Mouse (Mus musculus) hindbrain, embryonic 15.5 days (tissue): Measurements from ENCODE around the gene Lpin3. TPM values are rescaled to one million over a fixed set of nuclear protein-coding genes. Genes with fewer than 3 reads are reported as not detected.

ENCODE experiments used
- ATAC-seq: fragments of 200-750 bp; cut with Nextera tagmentation; 2 replicates; pipeline ENCODE4 v1.8.0; 2017; ENCODE audit warnings: low read depth, moderate number of reproducible peaks, moderate TSS enrichment; ENCODE audit not compliant: low FRiP score
- H3K27ac ChIP-seq: fragments of 300-500 bp; sonication (generic); replicated peaks from 2 replicates; pipeline ENCODE4 v1.5.1; 2015; ENCODE audit warnings: mild to moderate bottlenecking, inconsistent platforms
- H3K27me3 ChIP-seq: fragments of 300-500 bp; sonication (generic); 2 replicates; pipeline ENCODE4 v1.6.1; 2015; ENCODE audit warnings: control low read depth, inconsistent platforms
- H3K36me3 ChIP-seq: fragments of 300-500 bp; sonication (generic); 2 replicates; pipeline ENCODE4 v1.6.1; 2015; ENCODE audit warnings: control low read depth, inconsistent platforms
- H3K4me1 ChIP-seq: fragments of 300-500 bp; sonication (generic); replicated peaks from 2 replicates; pipeline ENCODE4 v1.6.1; 2015; ENCODE audit warnings: control low read depth, inconsistent platforms
- H3K4me2 ChIP-seq: fragments of 300-500 bp; sonication (generic); 2 replicates; pipeline ENCODE4 v1.6.1; 2015; ENCODE audit warnings: moderate library complexity, mild to moderate bottlenecking, inconsistent platforms
- H3K4me3 ChIP-seq: fragments of 300-500 bp; sonication (generic); 2 replicates; pipeline ENCODE4 v1.5.1; 2015; ENCODE audit warnings: mild to moderate bottlenecking, inconsistent platforms
- H3K9ac ChIP-seq: fragments of 300-500 bp; sonication (generic); 2 replicates; pipeline ENCODE4 v1.6.1; 2015; ENCODE audit warnings: inconsistent platforms
- H3K9me3 ChIP-seq: fragments of 300-500 bp; sonication (generic); 2 replicates; pipeline ENCODE4 v1.6.1; 2016; ENCODE audit warnings: control low read depth, inconsistent platforms
- WGBS: fragments of 180-500 bp; shearing (Covaris S2); methylation state at CpG from one replicate; pipeline ENCODE4 v1.1.7; 2015; 5-methylcytosine and 5-hydroxymethylcytosine counted together
- polyA plus RNA-seq: library from polyadenylated mRNA; unstranded; fragments of >200 nt; fragmentation: Nextera tagmentation; extraction: Ambion mirVana; gene quantifications from 2 replicates; pipeline ENCODE4 v1.2.1, GENCODE M21; 2015

Gene Lpin3
- polyA plus RNA-seq, 1 experiment from 2014 or later: 0.61 TPM

DNA sequence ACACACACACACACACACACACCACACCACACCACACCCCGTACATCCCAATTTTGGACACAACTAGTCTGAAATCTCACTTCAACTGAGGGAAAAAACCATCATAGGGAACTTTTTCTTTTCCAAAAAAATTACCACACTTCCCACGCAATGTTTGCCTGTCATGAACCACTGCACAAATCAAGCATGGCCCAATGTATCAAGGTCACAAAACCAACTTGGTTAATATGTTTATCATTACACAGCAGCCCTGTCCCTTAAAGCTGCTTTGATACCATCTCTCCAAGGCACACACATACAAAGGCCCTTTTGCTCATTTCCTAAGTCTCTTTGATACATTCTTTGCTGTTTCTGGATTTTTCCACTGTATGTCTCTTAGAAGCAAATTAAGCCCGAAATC lies 9.2 kb upstream of the Lpin3 start:
- H3K27me3 ChIP-seq: no peaks in the 10 kb centered on the region
- H3K36me3 ChIP-seq: no peaks in the 10 kb centered on the region
- H3K4me3 ChIP-seq: peak overlapping the region; percentile 27
- 0 out of 2 replicates have a peak overlapping the region, but pooled peaks have one; percentile 10 for H3K9ac ChIP-seq
- H3K4me2 ChIP-seq: peak overlapping the region; percentile 73
- no peaks in the 10 kb centered on the region for H3K9me3 ChIP-seq
- no peak for ATAC-seq
- 81% methylated on average over 3 of the region's 3 CpGs for WGBS
- peaks cover 17% of the 10 kb centered on the region for H3K4me1 ChIP-seq
- H3K27ac ChIP-seq: no peak overlapping the region

DNA sequence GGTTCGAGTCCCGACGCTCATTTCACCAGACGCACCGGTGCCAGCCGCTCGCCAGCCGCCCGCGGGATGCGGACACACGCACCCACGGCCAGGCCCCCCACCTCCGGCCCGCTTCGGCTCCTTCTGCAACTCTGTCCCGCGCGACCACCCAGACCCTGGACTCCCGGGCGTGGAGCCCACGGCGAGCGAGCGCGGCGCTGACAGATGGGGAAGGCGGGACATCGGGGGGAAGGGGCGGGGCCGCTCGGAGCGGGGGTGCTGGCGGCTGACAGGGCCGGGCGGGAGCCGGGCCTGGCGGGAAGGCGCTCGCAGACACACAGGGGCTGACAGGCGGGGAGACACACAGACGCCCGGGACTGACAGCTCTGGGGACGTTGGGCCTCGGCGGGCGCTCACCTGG lies 8.1 kb upstream of the Lpin3 start:
- WGBS: under 1% methylated on average over 39 of the region's 47 CpGs
- peak overlapping the region; percentile 79 for H3K4me3 ChIP-seq
- peak; percentile 90 for ATAC-seq
- H3K27ac ChIP-seq: peak overlapping the region; percentile 98
- no peaks in the 10 kb centered on the region for H3K9me3 ChIP-seq
- H3K4me1 ChIP-seq: peaks cover 17% of the 10 kb centered on the region
- H3K36me3 ChIP-seq: no peaks in the 10 kb centered on the region
- no peaks in the 10 kb centered on the region for H3K27me3 ChIP-seq
- H3K9ac ChIP-seq: peak overlapping the region; percentile 98
- peak overlapping the region; percentile 73 for H3K4me2 ChIP-seq

DNA sequence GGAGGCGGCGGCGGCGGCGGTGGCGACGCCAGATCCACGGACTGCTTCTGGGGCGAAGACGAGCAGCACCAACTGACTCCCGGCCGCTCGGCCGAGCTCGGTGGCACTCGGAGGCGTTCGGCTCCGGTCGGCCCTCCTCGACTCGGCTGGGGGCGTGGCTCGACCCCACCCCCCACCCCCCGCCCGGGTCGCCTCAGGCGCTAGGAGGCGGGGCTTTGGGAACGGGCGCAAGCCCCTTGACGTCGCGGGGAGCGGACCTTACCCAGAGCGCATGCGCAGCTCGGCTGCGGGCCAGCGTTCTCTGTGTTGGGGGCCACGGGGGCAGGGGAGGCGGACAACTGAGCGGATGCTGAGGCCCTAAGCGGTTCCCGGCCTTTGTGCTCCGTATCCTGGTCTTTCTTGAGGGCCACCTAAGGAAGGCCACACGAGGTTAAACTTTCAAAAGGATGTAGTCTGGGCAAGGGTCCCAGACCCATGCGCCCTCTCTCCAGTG lies 7.5 kb upstream of the Lpin3 start, which contains the start of gene Zhx3:
Zhx3 (minus strand) TSS at position 109 of the 493 bp plus-strand sequence.
- ATAC-seq: peak; percentile 98
- Histone ChIP-seq H3K36me3 (no peaks in the 10 kb centered on the region), H3K4me1 (peaks cover 17% of the 10 kb centered on the region), H3K27me3 (no peaks in the 10 kb centered on the region), H3K4me3 (peak within 1 kb of the TSS; percentile 79), H3K27ac (peak within 1 kb of the TSS; percentile 98), H3K9ac (peak within 1 kb of the TSS; percentile 98), H3K4me2 (peak within 1 kb of the TSS; percentile 73), H3K9me3 (no peaks in the 10 kb centered on the region)
- WGBS: under 1% methylated on average over 40 of the region's 48 CpGs

DNA sequence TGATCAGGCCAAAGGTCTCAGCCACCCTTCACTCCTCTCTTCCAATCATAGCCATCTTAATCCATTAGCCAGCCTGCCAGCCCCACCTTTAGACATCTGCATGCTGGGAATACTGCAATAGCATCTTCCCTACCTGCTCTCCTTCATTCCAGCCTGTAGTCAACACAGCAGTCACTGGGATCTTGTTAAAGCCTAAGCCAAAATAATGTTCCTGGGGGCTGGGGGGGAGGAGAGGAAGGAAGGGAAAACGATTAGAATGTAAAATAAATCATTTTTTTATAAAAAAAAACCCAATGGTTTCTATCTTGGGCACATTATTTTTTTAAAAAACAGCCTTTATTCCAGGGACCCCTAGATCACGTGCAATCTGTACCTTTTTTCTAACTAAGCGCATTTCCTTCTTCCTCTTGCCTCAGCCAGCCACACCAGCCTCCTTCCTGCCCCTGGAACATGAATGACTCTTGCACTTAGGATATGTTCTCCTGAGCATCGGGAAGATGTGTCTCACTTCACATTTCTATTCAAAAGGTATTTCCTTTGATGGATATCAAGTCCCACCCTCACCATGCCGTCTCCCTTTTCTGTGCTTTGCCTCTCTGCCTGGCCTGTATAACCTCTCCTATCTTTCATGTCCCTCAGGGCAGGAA lies 6.1 kb upstream of the Lpin3 start:
- H3K27ac ChIP-seq: no peak overlapping the region
- WGBS: 87% methylated on average over 5 of the region's 5 CpGs
- no peak for ATAC-seq
- H3K9ac ChIP-seq: no peak overlapping the region
- peaks cover 17% of the 10 kb centered on the region for H3K4me1 ChIP-seq
- no peak overlapping the region for H3K4me3 ChIP-seq
- no peaks in the 10 kb centered on the region for H3K36me3 ChIP-seq
- H3K4me2 ChIP-seq: no peak overlapping the region
- no peaks in the 10 kb centered on the region for H3K9me3 ChIP-seq
- H3K27me3 ChIP-seq: no peaks in the 10 kb centered on the region

DNA sequence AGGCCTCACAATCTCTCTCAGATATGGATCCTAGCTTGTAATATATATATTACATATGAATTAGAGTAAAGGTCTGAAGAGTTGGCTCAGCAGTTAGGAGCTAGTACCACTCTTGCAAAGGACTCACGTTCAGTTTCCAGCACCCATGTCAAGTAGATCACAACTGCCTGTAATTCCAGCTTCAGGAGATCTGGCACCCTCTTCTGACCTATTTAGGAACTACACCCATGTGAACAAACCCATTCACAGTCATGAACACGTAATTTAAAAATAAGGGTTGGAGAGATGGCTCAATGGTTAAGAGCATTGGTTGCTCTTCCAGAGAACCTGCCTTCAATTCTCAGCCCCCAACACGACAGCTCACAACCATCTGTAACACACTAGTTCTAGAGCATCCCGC lies 4.4 kb upstream of the Lpin3 start:
- Histone ChIP-seq H3K4me1 (peaks cover 12% of the 10 kb centered on the region), H3K27ac (no peak overlapping the region), H3K4me3 (no peak overlapping the region), H3K9me3 (no peaks in the 10 kb centered on the region), H3K4me2 (no peak overlapping the region), H3K36me3 (no peaks in the 10 kb centered on the region), H3K9ac (no peak overlapping the region), H3K27me3 (no peaks in the 10 kb centered on the region)
- no peak for ATAC-seq
- 82% methylated on average over 4 of the region's 4 CpGs for WGBS

DNA sequence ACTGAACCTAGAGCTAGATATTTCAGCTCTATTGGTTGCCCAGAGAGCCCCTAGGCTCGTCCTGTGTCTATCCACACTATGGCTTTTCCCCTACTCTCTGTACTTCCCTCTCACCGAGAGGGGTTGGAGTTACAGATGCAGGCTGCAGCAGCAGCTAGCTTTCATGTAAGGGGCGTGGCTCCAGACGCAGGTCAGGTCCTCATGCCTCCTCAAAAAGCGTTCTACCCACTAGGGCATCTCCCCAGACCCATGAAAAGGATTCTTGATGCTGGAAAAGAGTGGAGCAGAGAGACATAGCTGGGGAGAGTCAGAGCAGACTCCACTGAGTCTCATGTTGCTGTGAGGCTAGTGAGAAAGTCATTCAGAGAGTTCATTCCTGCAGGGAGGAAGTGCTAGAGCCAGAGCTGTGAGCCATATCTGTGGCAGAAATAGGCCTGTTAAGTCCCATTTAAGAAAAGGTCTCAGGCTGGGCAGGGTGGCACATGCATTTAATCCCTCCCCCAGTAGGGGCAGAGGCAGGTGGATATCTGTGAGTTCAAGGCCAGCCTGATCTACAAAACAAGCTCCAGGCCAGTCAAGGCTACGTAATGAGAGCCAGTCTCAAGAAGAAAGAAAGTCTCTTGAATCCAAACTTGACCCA lies 1.1 kb downstream of the Lpin3 start:
- no peak for ATAC-seq
- 60% methylated on average over 6 of the region's 6 CpGs for WGBS

DNA sequence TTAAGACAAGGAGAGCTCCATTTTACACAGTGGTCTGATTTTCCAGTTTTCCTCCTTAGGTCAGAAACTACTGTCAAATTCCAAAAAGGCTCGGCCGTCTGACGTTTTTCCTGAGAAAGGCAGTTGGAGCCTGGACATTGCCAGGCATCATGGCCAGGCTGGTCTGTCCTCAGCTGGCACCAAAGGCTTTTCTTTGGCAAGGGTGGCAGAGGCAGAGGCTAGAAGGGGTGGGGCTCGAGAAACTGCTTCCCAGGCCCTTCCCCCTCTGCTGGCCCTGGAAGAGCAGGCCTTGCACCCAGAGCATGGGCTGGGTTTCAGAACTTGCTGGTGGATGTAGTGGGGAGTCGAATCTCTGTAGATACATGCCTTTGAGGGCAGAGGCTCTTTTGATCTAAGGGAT lies 2.0 kb downstream of the Lpin3 start:
- no peak overlapping the region for H3K27ac ChIP-seq
- H3K4me2 ChIP-seq: no peak overlapping the region
- H3K36me3 ChIP-seq: no peaks in the 10 kb centered on the region
- 0 out of 2 replicates have a peak, but pooled peaks cover under 1% of the 10 kb centered on the region for H3K4me1 ChIP-seq
- no peak overlapping the region for H3K4me3 ChIP-seq
- no peaks in the 10 kb centered on the region for H3K27me3 ChIP-seq
- no peak for ATAC-seq
- 69% methylated on average over 5 of the region's 5 CpGs for WGBS
- no peak overlapping the region for H3K9ac ChIP-seq
- H3K9me3 ChIP-seq: no peaks in the 10 kb centered on the region

More for the DNA sequence above, 1.1 kb downstream of the Lpin3 start:
- Histone ChIP-seq H3K4me3 (no peak overlapping the region), H3K9ac (no peak overlapping the region), H3K27me3 (no peaks in the 10 kb centered on the region), H3K4me2 (no peak overlapping the region), H3K4me1 (no peaks in the 10 kb centered on the region), H3K36me3 (no peaks in the 10 kb centered on the region), H3K27ac (no peak overlapping the region), H3K9me3 (no peaks in the 10 kb centered on the region)

DNA sequence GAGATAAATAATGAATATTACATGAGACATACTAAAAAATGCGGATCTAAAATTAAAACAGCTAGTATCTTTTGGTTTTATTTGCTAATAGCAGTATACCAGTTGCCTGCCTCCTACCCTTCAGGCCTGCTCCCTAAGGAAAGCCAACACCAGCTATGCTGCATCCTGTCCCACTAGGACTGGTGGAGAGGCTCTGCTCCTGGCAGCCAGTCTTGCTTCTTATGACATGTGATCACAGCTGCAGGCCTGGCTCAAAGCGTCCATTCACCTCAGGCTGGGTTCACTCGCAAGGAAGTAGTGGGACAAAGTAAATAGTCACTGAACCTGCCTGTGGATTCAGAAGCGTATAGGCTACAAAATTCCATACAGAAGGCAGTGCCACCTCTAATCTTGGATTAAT lies 3.4 kb downstream of the Lpin3 start:
- Histone ChIP-seq H3K36me3 (no peaks in the 10 kb centered on the region), H3K27me3 (peaks cover 7% of the 10 kb centered on the region), H3K4me1 (peaks cover 11% of the 10 kb centered on the region), H3K4me3 (no peak overlapping the region), H3K9me3 (no peaks in the 10 kb centered on the region), H3K27ac (no peak overlapping the region), H3K4me2 (no peak overlapping the region), H3K9ac (no peak overlapping the region)
- no peak for ATAC-seq
- WGBS: 69% methylated on average over 4 of the region's 4 CpGs

DNA sequence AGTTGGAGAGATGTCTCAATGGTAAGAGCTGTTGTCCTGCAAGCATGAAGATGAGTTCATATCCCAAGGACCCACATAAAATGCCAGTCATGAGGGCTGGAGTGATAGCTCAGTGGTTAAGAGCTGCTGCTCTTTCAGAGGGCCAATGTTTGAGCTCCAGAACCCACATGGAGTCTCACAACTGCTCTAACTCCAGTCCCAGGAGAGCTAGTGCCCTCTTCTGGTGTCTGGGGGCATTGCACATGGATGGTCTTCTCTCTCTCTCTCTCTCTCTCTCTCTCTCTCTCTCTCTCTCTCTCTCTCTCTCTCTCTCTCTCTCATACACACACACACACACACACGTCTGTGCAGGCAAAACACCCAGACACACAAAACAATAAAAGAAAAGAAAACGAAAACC lies 4.4 kb downstream of the Lpin3 start:
- no peak for ATAC-seq
- H3K27me3 ChIP-seq: peaks cover 7% of the 10 kb centered on the region

DNA sequence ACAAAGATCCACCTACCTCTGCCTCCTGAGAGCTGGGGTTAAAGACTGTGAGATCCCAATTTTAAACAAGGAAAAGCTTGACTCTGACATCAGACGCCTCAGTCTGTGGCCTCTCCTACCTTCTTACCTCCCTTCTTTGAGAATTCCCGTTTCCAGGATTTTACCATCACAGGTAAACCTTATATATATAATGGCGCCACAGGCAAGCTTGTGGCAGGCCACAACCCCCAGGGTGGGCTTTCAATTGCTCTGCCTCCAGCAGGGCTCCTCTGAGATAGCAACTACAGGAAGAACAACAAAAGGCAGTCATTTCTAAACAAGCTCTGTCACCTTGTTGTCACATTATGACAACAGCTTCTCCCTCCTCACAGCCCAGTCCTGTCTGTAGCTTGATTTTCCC lies 5.8 kb downstream of the Lpin3 start:
- H3K4me1 ChIP-seq: peaks cover 11% of the 10 kb centered on the region
- no peak overlapping the region for H3K4me2 ChIP-seq
- H3K36me3 ChIP-seq: no peaks in the 10 kb centered on the region
- H3K27me3 ChIP-seq: peaks cover 7% of the 10 kb centered on the region
- WGBS: 77% methylated on average over 3 of the region's 3 CpGs
- H3K4me3 ChIP-seq: no peak overlapping the region
- no peak overlapping the region for H3K27ac ChIP-seq
- H3K9me3 ChIP-seq: no peaks in the 10 kb centered on the region
- H3K9ac ChIP-seq: no peak overlapping the region
- no peak for ATAC-seq

More for the DNA sequence above, 4.4 kb downstream of the Lpin3 start:
- Histone ChIP-seq H3K27ac (no peak overlapping the region), H3K4me2 (no peak overlapping the region), H3K4me1 (peaks cover 11% of the 10 kb centered on the region), H3K4me3 (no peak overlapping the region), H3K9me3 (no peaks in the 10 kb centered on the region), H3K9ac (no peak overlapping the region), H3K36me3 (no peaks in the 10 kb centered on the region)
- WGBS: 42% methylated on average over 2 of the region's 2 CpGs

DNA sequence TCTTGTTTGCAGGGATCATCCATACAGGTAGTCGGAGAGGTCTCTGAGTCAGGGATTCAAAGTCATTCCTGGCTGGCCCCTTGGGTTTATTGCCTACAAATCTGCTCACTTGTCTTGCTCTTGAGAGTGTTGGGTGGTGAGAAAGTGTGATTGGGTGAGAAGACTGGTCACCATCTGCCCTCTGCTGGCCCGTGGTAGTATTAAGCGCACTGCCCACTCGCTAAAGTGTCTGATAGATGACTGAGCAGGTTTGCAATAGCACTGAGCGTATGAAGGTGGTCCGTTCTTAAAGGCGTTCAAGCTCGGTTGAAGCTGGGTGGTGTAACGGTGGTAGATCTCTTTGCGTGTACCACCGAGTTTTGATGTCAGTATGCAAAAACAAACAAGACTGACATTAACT lies 6.8 kb downstream of the Lpin3 start:
- Histone ChIP-seq H3K4me3 (peak overlapping the region; percentile 44), H3K36me3 (no peaks in the 10 kb centered on the region), H3K4me2 (peak overlapping the region; percentile 87), H3K9me3 (no peaks in the 10 kb centered on the region), H3K9ac (no peak overlapping the region), H3K4me1 (peaks cover 11% of the 10 kb centered on the region), H3K27me3 (peaks cover 7% of the 10 kb centered on the region), H3K27ac (no peak overlapping the region)
- WGBS: 3% methylated on average over 11 of the region's 11 CpGs
- peak; percentile 89 for ATAC-seq

DNA sequence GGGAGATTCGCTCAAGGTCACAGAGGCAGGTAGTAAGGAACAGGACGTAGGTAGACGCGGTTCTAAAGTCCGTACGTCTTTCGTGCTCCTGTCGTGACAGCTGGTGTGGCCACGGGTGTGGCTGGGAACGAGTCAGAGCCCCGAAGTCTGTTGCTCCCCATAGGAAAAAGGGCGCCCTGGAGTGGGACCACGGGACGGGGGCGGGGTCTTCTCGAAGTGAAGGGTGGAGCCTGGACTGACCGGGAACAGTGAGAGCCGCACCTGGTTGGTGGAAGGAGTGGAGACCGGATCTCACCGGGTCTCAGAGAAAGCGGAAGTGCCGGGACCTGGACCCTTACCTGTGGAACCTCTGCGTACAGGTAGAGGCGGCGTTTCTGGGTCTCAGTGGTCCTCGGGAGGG lies 7.4 kb downstream of the Lpin3 start:
- H3K4me2 ChIP-seq: peak overlapping the region; percentile 87
- WGBS: under 1% methylated on average over 26 of the region's 26 CpGs

More for the DNA sequence above, 7.4 kb downstream of the Lpin3 start:
- no peaks in the 10 kb centered on the region for H3K36me3 ChIP-seq
- peaks cover 7% of the 10 kb centered on the region for H3K27me3 ChIP-seq
- ATAC-seq: peak; percentile 68; the same call in 1 of the 2 replicates
- no peak overlapping the region for H3K27ac ChIP-seq
- no peaks in the 10 kb centered on the region for H3K9me3 ChIP-seq
- H3K4me1 ChIP-seq: peaks cover 11% of the 10 kb centered on the region
- H3K9ac ChIP-seq: peak overlapping the region; percentile 23
- peak overlapping the region; percentile 44 for H3K4me3 ChIP-seq
